ENCODE assay signal across 28 mouse cellular contexts in the genomic region with DNA sequence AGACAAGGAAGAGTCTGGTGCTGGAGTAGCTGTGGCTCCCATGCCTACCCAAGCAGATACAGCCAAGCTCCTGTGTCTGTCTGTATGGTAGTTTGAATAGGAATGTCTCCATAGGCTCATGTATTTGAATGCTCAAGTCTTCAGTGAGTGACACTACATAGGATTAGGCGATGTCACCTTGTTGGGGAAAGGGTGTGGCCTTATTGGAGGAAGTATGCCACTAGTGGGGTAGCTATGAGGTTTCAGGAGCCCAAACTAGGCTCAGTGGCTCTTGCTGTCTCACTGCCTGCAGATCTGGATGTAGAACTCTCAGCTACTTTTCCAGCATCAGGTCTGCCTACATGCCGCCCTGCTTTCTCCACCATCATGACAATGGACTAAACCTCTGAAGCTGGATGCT.
"Had no signal": no experiment of that assay in that cellular context is flagged by ENCODE, and none has a peak within 500 bp of the region (broad histone marks: within the 10 kb centered on the region; RNA-seq: fewer than 3 reads in every experiment).

No protein-coding gene starts in this region.

- H3K4me2 ChIP-seq: embryonic facial prominence, embryonic 12.5 days; embryonic facial prominence, embryonic 13.5 days; embryonic facial prominence, embryonic 15.5 days; forebrain, embryonic 12.5 days; forebrain, embryonic 13.5 days; forebrain, embryonic 15.5 days had no signal

- H3K9ac ChIP-seq: embryonic facial prominence, embryonic 12.5 days; embryonic facial prominence, embryonic 13.5 days; embryonic facial prominence, embryonic 15.5 days; forebrain, embryonic 12.5 days; forebrain, embryonic 13.5 days; forebrain, embryonic 15.5 days; forebrain, postnatal 0 days had no signal

- DNase-seq: cerebellum, adult 2 months; cerebellum, adult 8-10 months; cerebellum, adult 9-10 months; cerebellum, adult 9-11 months; cerebellum, postnatal 10 days; cerebellum, postnatal 14 days; cerebellum, postnatal 25 days; cerebellum, postnatal 36 days; embryo, embryonic 11 days; forebrain, postnatal 0 days; gastrocnemius, postnatal 10 days; gastrocnemius, postnatal 14 days; gastrocnemius, postnatal 25 days; gastrocnemius, postnatal 36 days; heart, adult 11 months had no signal

- H3K9me3 ChIP-seq: embryonic facial prominence, embryonic 10.5 days; embryonic facial prominence, embryonic 12.5 days; embryonic facial prominence, embryonic 13.5 days; embryonic facial prominence, embryonic 15.5 days; forebrain, embryonic 10.5 days; forebrain, embryonic 12.5 days; forebrain, embryonic 13.5 days; forebrain, embryonic 15.5 days had no signal

- ATAC-seq: forebrain, embryonic 13.5 days; forebrain, embryonic 14.5 days; forebrain, embryonic 15.5 days; forebrain, embryonic 16.5 days; forebrain, postnatal 0 days had no signal

- H3K36me3 ChIP-seq: embryonic facial prominence, embryonic 10.5 days; embryonic facial prominence, embryonic 12.5 days; embryonic facial prominence, embryonic 13.5 days; embryonic facial prominence, embryonic 15.5 days; forebrain, embryonic 10.5 days; forebrain, embryonic 12.5 days; forebrain, embryonic 15.5 days had no signal

- H3K4me3 ChIP-seq: embryonic facial prominence, embryonic 10.5 days; embryonic facial prominence, embryonic 12.5 days; embryonic facial prominence, embryonic 13.5 days; embryonic facial prominence, embryonic 15.5 days; erythroblast, embryonic 14.5 days; forebrain, embryonic 10.5 days; forebrain, embryonic 12.5 days; forebrain, embryonic 13.5 days; forebrain, embryonic 15.5 days; gastrocnemius, adult 2 months; heart, adult 2 months had no signal

- H3K27me3 ChIP-seq: embryonic facial prominence, embryonic 12.5 days; embryonic facial prominence, embryonic 13.5 days; embryonic facial prominence, embryonic 15.5 days; forebrain, embryonic 12.5 days; forebrain, embryonic 13.5 days; forebrain, embryonic 15.5 days had no signal

- H3K4me1 ChIP-seq: forebrain, embryonic 13.5 days; forebrain, embryonic 15.5 days had no signal

- H3K27ac ChIP-seq: embryonic facial prominence, embryonic 10.5 days; embryonic facial prominence, embryonic 12.5 days; embryonic facial prominence, embryonic 13.5 days; embryonic facial prominence, embryonic 15.5 days; forebrain, embryonic 10.5 days; forebrain, embryonic 12.5 days; forebrain, embryonic 13.5 days; forebrain, embryonic 15.5 days; gastrocnemius, adult 2 months; heart, adult 2 months had no signal
